Mouse (Mus musculus): Measurements from ENCODE around the gene Stub1.
A peak's percentile ranks its signal among the peaks of the same experiment; 100 is the strongest.
"Not testable (repeated sequence)": the region's sequence is repeated elsewhere in the genome, so short reads cannot be mapped to it uniquely, and the experiment has no call there.

The Stub1 gene

GRCm38 (mm10) chr17:25833291-25833663, at the start of gene Stub1:
Stub1 (minus strand) TSS chr17:25833404.
- peak; percentile 87 to 90 for DNase-seq (ENCODE audit: low spot score in 2 of 2)

GRCm38 (mm10) chr17:25882306-25882705, 49.1 kb upstream of the Stub1 start:
- no peak for DNase-seq (ENCODE audit: low spot score in 2 of 2)

GRCm38 (mm10) chr17:25881691-25882090, 48.5 kb upstream of the Stub1 start:
- DNase-seq (ENCODE audit: low spot score in 2 of 2), result no peak

GRCm38 (mm10) chr17:25880913-25881641, 47.9 kb upstream of the Stub1 start:
- no peak for DNase-seq (ENCODE audit: low spot score in 2 of 2)

GRCm38 (mm10) chr17:25880196-25880910, 47.1 kb upstream of the Stub1 start, which contains the start of gene Wfikkn1:
Wfikkn1 (minus strand) TSS chr17:25880858.
- DNase-seq (ENCODE audit: low spot score in 2 of 2), result no peak

- no peak for DNase-seq (ENCODE audit: low spot score in 2 of 2)
These were observed 46.5 kb upstream of the Stub1 start for GRCm38 (mm10) chr17:25879750-25880149.

GRCm38 (mm10) chr17:25879261-25879660, 46.1 kb upstream of the Stub1 start:
- no peak for DNase-seq (ENCODE audit: low spot score in 2 of 2)

GRCm38 (mm10) chr17:25878611-25879180, 45.5 kb upstream of the Stub1 start:
- DNase-seq (ENCODE audit: low spot score in 2 of 2), result no peak

GRCm38 (mm10) chr17:25877741-25878610, 44.8 kb upstream of the Stub1 start:
- DNase-seq (ENCODE audit: low spot score in 2 of 2), result no peak

GRCm38 (mm10) chr17:25877025-25877424, 43.8 kb upstream of the Stub1 start:
- DNase-seq (ENCODE audit: low spot score in 2 of 2), result no peak

GRCm38 (mm10) chr17:25876347-25876915, 43.2 kb upstream of the Stub1 start:
- no peak for DNase-seq (ENCODE audit: low spot score in 2 of 2)

- peak; percentile 80 to 88 for DNase-seq (ENCODE audit: low spot score in 2 of 2)
These were observed 42.2 kb upstream of the Stub1 start for GRCm38 (mm10) chr17:25875171-25876136.

- DNase-seq (ENCODE audit: low spot score in 2 of 2), result peak; percentile 85 to 95
These were observed 41.5 kb upstream of the Stub1 start, which contains the start of gene Mettl26 for GRCm38 (mm10) chr17:25874721-25875170. Mettl26 (plus strand) TSS chr17:25875074.

- no peak for DNase-seq (ENCODE audit: low spot score in 2 of 2)
These were observed 41.0 kb upstream of the Stub1 start for GRCm38 (mm10) chr17:25874148-25874720.

GRCm38 (mm10) chr17:25873405-25874147, 40.4 kb upstream of the Stub1 start:
- no peak for DNase-seq (ENCODE audit: low spot score in 2 of 2)

- no peak for DNase-seq (ENCODE audit: low spot score in 2 of 2)
These were observed 39.5 kb upstream of the Stub1 start for GRCm38 (mm10) chr17:25872676-25873075.

- not testable (repeated sequence) for DNase-seq (ENCODE audit: low spot score in 2 of 2)
These were observed 38.4 kb upstream of the Stub1 start for GRCm38 (mm10) chr17:25871566-25871965.

GRCm38 (mm10) chr17:25869954-25870353, 36.8 kb upstream of the Stub1 start:
- no peak for DNase-seq (ENCODE audit: low spot score in 2 of 2)

- DNase-seq (ENCODE audit: low spot score in 2 of 2), result no peak
These were observed 36.3 kb upstream of the Stub1 start for GRCm38 (mm10) chr17:25869498-25869897.
